Mouse (Mus musculus): ENCODE results near the gene Saa3. TPM values are rescaled to one million over a fixed set of nuclear protein-coding genes. Genes with fewer than 3 reads are reported as not detected.

Gene Saa3
- polyA plus RNA-seq, 1 experiment from 2014 or later, result 0.08 TPM

Other genes with a start within 250 kb of the Saa3 start
- gene Sergef, start 75.9 kb downstream of the Saa3 start, polyA plus RNA-seq (2014; fragmentation: Nextera tagmentation; extraction: Ambion mirVana), result 41.1 and 44.1 TPM in 2 replicates
- 0.19 and 0.70 TPM in 2 replicates for gene Tph1, start 43.2 kb downstream of the Saa3 start, polyA plus RNA-seq (2014; fragmentation: Nextera tagmentation; extraction: Ambion mirVana)
- gene Saal1, start 5.0 kb downstream of the Saa3 start, polyA plus RNA-seq (2014; fragmentation: Nextera tagmentation; extraction: Ambion mirVana), result 16.6 and 16.8 TPM in 2 replicates
- not detected in 2 replicates for gene Saa4, start 16.9 kb upstream of the Saa3 start, polyA plus RNA-seq (2014; fragmentation: Nextera tagmentation; extraction: Ambion mirVana)
- not detected in 2 replicates for gene Saa1, start 27.3 kb upstream of the Saa3 start, polyA plus RNA-seq (2014; fragmentation: Nextera tagmentation; extraction: Ambion mirVana)
- not detected in 2 replicates for gene Saa2, start 36.1 kb upstream of the Saa3 start, polyA plus RNA-seq (2014; fragmentation: Nextera tagmentation; extraction: Ambion mirVana)
- 12.7 and 13.0 TPM in 2 replicates for gene Hps5, start 80.4 kb upstream of the Saa3 start, polyA plus RNA-seq (2014; fragmentation: Nextera tagmentation; extraction: Ambion mirVana)
- gene Gtf2h1, start 80.4 kb upstream of the Saa3 start, polyA plus RNA-seq (2014; fragmentation: Nextera tagmentation; extraction: Ambion mirVana), result 36.1 and 43.8 TPM in 2 replicates
- 545 and 632 TPM in 2 replicates for gene Ldha, start 125.8 kb upstream of the Saa3 start, polyA plus RNA-seq (2014; fragmentation: Nextera tagmentation; extraction: Ambion mirVana)
- gene Ldhc, start 145.5 kb upstream of the Saa3 start, polyA plus RNA-seq (2014; fragmentation: Nextera tagmentation; extraction: Ambion mirVana), result 0.19 and 0.29 TPM in 2 replicates
- gene Tsg101, start 204.3 kb upstream of the Saa3 start, polyA plus RNA-seq (2014; fragmentation: Nextera tagmentation; extraction: Ambion mirVana), result 362 and 374 TPM in 2 replicates
- gene Uevld, start 242.8 kb upstream of the Saa3 start, polyA plus RNA-seq (2014; fragmentation: Nextera tagmentation; extraction: Ambion mirVana), result 5.3 and 5.6 TPM in 2 replicates

Measured in hindbrain, embryonic 14.5 days (tissue).